ENCODE assay signal across 7 mouse cellular contexts in the genomic region with DNA sequence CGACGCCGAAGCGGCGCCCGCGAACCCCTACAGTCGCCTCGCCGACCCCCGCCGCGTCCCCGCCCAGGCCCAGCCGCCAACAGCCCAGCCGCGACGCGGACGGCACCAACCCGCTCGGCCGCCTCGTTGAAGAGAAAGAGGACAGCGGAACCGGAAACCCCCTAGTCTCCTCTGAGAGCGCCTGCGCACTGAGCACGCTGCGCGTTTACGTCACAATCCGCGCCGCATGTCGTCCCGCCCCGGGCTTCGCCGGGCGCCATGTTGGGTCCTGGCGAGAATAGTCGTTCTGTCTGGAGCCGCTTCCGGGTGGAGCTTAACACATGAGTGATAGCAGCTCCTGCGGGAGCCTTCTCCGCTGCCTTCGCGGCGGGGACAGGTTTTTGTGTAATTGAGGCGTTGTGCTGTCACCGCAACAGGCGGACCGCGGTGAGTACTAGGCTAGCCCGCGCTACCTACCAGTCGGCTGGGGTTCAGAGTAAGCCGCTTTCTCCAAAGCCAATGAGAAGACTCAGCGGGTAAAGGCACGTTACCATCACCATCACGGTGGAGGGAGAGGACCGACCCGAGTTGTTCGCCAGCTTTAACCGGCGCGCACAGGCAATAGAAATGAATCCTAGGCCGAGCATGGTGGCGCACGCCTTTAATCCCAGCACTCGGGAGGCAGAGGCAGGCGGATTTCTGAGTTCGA. TPM values are rescaled to one million over a fixed set of nuclear protein-coding genes. Genes with fewer than 3 reads are reported as not detected.
DNase-seq lines count a peak whose midpoint lies in the region; ATAC-seq lines count a peak whose summit lies in the region.

Uba52 (minus strand) TSS at position 574 of the 688 bp plus-strand sequence.

- H3K9me3 ChIP-seq in limb, embryonic 10.5 days (replicated peaks) = no peaks in the 10 kb centered on the region
- no peaks in the 10 kb centered on the region for H3K9me3 ChIP-seq in midbrain, embryonic 13.5 days

- peak; percentile 81 for ATAC-seq in midbrain, embryonic 13.5 days

- peak within 1 kb of the TSS; percentile 99 for H3K9ac ChIP-seq in midbrain, embryonic 13.5 days (replicated peaks)

- no peaks in the 10 kb centered on the region for H3K27me3 ChIP-seq in limb, embryonic 10.5 days (ENCODE audit: low read depth, poor library complexity, severe bottlenecking)
- H3K27me3 ChIP-seq in midbrain, embryonic 13.5 days = no peaks in the 10 kb centered on the region

- peak; percentile 97 for DNase-seq in adrenal gland, adult 8-10 months
- DNase-seq in embryo, embryonic 9.5 days (ENCODE audit: extremely low spot score) = peak; percentile 96
- DNase-seq in gonadal fat pad, adult 2 months (ENCODE audit: low read depth) = no peak
- DNase-seq in kidney, adult 11 months = peak; percentile 97
- peak; percentile 98 for DNase-seq in limb, embryonic 10.5 days (ENCODE audit: low spot score)
- peak; percentile 95 for DNase-seq in spleen, adult 12 weeks (ENCODE audit: low spot score)

- 2% methylated on average over 74 of the region's 74 CpGs for WGBS in limb, embryonic 10.5 days
- 2% methylated on average over 74 of the region's 74 CpGs for WGBS in midbrain, embryonic 13.5 days

- H3K36me3 ChIP-seq in limb, embryonic 10.5 days = peaks cover 60% of the 10 kb centered on the region
- H3K36me3 ChIP-seq in midbrain, embryonic 13.5 days = peaks cover 43% of the 10 kb centered on the region

- peak within 1 kb of the TSS; percentile 98 for H3K4me3 ChIP-seq in limb, embryonic 10.5 days
- H3K4me3 ChIP-seq in midbrain, embryonic 13.5 days (replicated peaks) = peak within 1 kb of the TSS; percentile 97

- H3K4me2 ChIP-seq in midbrain, embryonic 13.5 days (replicated peaks) = peak within 1 kb of the TSS; percentile 86

- peak within 1 kb of the TSS; percentile 97 for H3K27ac ChIP-seq in limb, embryonic 10.5 days
- peak within 1 kb of the TSS; percentile 96 for H3K27ac ChIP-seq in midbrain, embryonic 13.5 days

- H3K4me1 ChIP-seq in limb, embryonic 10.5 days = peaks cover 20% of the 10 kb centered on the region
- H3K4me1 ChIP-seq in midbrain, embryonic 13.5 days (replicated peaks) = peaks cover 36% of the 10 kb centered on the region

RNA-seq across cellular contexts. Expression of gene Uba52, which starts in this region (rescaled TPM):
- total RNA-seq in adrenal gland, adult 8-10 months (2022) = 1,000 to 10,000 TPM; 1,217 to 1,378 (median 1,304) TPM
- 662 and 697 TPM in 2 replicates for polyA plus RNA-seq in gonadal fat pad, adult 2 months (2012; rRNA removed)
- 877 and 996 TPM in 2 replicates for polyA plus RNA-seq in limb, embryonic 10.5 days (2016; fragmentation: Nextera tagmentation; extraction: Ambion mirVana)
- 680 and 755 TPM in 2 replicates for polyA plus RNA-seq in midbrain, embryonic 13.5 days (2015; fragmentation: Nextera tagmentation; extraction: Ambion mirVana)
